3 mouse cellular contexts compared by ENCODE assay signal in the genomic region with DNA sequence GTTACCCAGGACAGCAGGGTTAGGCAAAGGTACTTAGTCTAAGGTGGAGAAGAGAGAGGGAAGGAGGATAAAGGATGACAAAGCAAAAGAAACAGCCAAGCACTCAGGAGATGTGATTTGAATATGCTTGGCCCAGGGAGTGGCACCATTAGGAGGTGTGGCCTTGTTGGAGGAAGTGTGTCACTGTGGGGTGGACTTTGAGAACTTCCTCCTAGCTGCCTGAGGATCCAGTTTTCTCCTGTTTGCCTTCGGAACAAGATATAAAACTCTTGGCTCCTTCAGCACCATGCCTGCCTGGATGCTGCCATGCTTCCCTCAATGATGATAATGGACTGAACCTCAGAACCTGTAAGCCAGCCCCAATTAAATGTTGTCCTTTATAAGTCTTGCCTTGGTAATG. TPM values are rescaled to one million over a fixed set of nuclear protein-coding genes. Genes with fewer than 3 reads are reported as not detected.
"Had no signal": no experiment of that assay in that cellular context is flagged by ENCODE, and none has a peak within 500 bp of the region (broad histone marks: within the 10 kb centered on the region; RNA-seq: fewer than 3 reads in every experiment).

No protein-coding gene starts in this region.

RNA-seq across cellular contexts. Expression of a gene that starts 10.9 kb away (rescaled TPM):
- total RNA-seq: megakaryocyte progenitor cell, adult 5-6 weeks; megakaryocyte-erythroid progenitor cell, adult 5-6 weeks had no signal
- polyA plus RNA-seq: macrophage had no signal
